Mouse (Mus musculus) MEL (cell line): ENCODE measurements around the gene Cep104. TPM values are rescaled to one million over a fixed set of nuclear protein-coding genes. Genes with fewer than 3 reads are reported as not detected.
A peak's percentile ranks its signal among the peaks of the same experiment; 100 is the strongest.

Source experiments
- DNase-seq: peaks from one replicate; pipeline ENCODE4 v3.0.0; 2011; ENCODE audit warnings: low read depth, low spot score
- H3K27ac ChIP-seq: 2 replicates; pipeline ENCODE4 v1.5.1; 2012; ENCODE audit warnings: low read depth, mild to moderate bottlenecking, control low read depth, low read length, moderate library complexity; ENCODE audit not compliant: control insufficient read depth
- H3K27me3 ChIP-seq, 2 experiments: fragments of 150-350 bp in 1 of 2; sonication (generic) in 1 of 2; 2 replicates each; pipeline ENCODE4 v1.6.1; 2012; ENCODE audit warnings: low read length in 2 of 2, mild to moderate bottlenecking in 2 of 2, improper control_type of control experiment in 1 of 2, moderate library complexity in 1 of 2; ENCODE audit not compliant: insufficient read depth in 2 of 2, control insufficient read depth in 1 of 2
- H3K36me3 ChIP-seq, 2 experiments: 2 replicates each; pipeline ENCODE4 v1.6.1; 2012 to 2014; ENCODE audit warnings: low read length in 2 of 2, improper control_type of control experiment in 1 of 2, inconsistent platforms in 1 of 2, mild to moderate bottlenecking in 1 of 2; ENCODE audit not compliant: insufficient read depth in 2 of 2, control insufficient read depth in 1 of 2
- H3K4me1 ChIP-seq, 2 experiments: fragments of 150-350 bp in 1 of 2; sonication (generic) in 1 of 2; 2 replicates each; pipeline ENCODE4 v1.6.1; 2012; ENCODE audit warnings: low read length in 2 of 2, improper control_type of control experiment in 1 of 2, mild to moderate bottlenecking in 1 of 2; ENCODE audit not compliant: insufficient read depth in 2 of 2, control insufficient read depth in 1 of 2
- H3K4me3 ChIP-seq, 2 experiments: fragments of 150-350 bp in 1 of 2; sonication (generic) in 1 of 2; 2 replicates each; pipeline ENCODE4 v1.5.1; 2012; ENCODE audit warnings: low read depth in 2 of 2, low read length in 2 of 2, mild to moderate bottlenecking in 2 of 2, moderate library complexity in 2 of 2, control low read depth in 1 of 2, improper control_type of control experiment in 1 of 2; ENCODE audit not compliant: control insufficient read depth in 1 of 2, insufficient read depth in 1 of 2
- H3K79me2 ChIP-seq: 2 replicates; pipeline ENCODE4 v1.6.1; 2012; ENCODE audit warnings: mild to moderate bottlenecking, low read length, moderate library complexity; ENCODE audit not compliant: control insufficient read depth, poor library complexity, insufficient read depth
- H3K9ac ChIP-seq: 2 replicates; pipeline ENCODE4 v1.6.1; 2012; ENCODE audit warnings: low read depth, mild to moderate bottlenecking, control low read depth, low read length, moderate library complexity; ENCODE audit not compliant: control insufficient read depth, poor library complexity, severe bottlenecking
- H3K9me3 ChIP-seq: fragments of 150-350 bp; sonication (generic); replicated peaks from 2 replicates; pipeline ENCODE4 v1.6.1; 2012; ENCODE audit warnings: mild to moderate bottlenecking, low read length, improper control_type of control experiment, moderate library complexity; ENCODE audit not compliant: insufficient read depth
- BHLHE40 ChIP-seq: IDR thresholded peaks from 2 replicates; pipeline ENCODE4 v1.6.1; 2012; ENCODE audit warnings: low read depth, mild to moderate bottlenecking, inconsistent platforms, low read length, improper control_type of control experiment, borderline replicate concordance
- CTCF ChIP-seq, 3 experiments: IDR thresholded peaks in 2 of 3; conservative IDR thresholded peaks in 1 of 3; 2 replicates each; pipeline ENCODE4 v1.5.1; 2011 to 2012; ENCODE audit warnings: low read length in 3 of 3, low read depth in 2 of 3, mild to moderate bottlenecking in 2 of 3, improper control_type of control experiment in 1 of 3, inconsistent platforms in 1 of 3, mixed read lengths in 1 of 3, moderate library complexity in 1 of 3; ENCODE audit not compliant: control insufficient read depth in 1 of 3, insufficient read depth in 1 of 3, poor library complexity in 1 of 3, severe bottlenecking in 1 of 3
- ELF1 ChIP-seq: IDR thresholded peaks from 2 replicates; pipeline ENCODE4 v1.6.1; 2014; ENCODE audit warnings: low read depth, mild to moderate bottlenecking, inconsistent platforms, low read length, improper control_type of control experiment, moderate library complexity
- GABPA ChIP-seq: IDR thresholded peaks from 2 replicates; pipeline ENCODE4 v1.6.1; 2012; ENCODE audit warnings: low read depth, mild to moderate bottlenecking, inconsistent platforms, low read length, improper control_type of control experiment, moderate library complexity
- GATA1 ChIP-seq: IDR thresholded peaks from 2 replicates; pipeline ENCODE4 v1.6.1; 2011; ENCODE audit warnings: low read depth, low read length, improper control_type of control experiment
- HCFC1 ChIP-seq: IDR thresholded peaks from 2 replicates; pipeline ENCODE4 v1.6.1; 2012; ENCODE audit warnings: low read depth, mild to moderate bottlenecking, inconsistent platforms, low read length, improper control_type of control experiment, moderate library complexity
- JUND ChIP-seq: IDR thresholded peaks from 2 replicates; pipeline ENCODE4 v1.6.1; 2011; ENCODE audit warnings: low read depth, mild to moderate bottlenecking, improper control_type of control experiment, low read length
- KAT2A ChIP-seq: conservative IDR thresholded peaks from 2 replicates; pipeline ENCODE4 v1.6.1; 2012; ENCODE audit warnings: low read depth, low read length, improper control_type of control experiment, inconsistent platforms
- MAZ ChIP-seq: IDR thresholded peaks from 2 replicates; pipeline ENCODE4 v1.6.1; 2012; ENCODE audit warnings: low read depth, mild to moderate bottlenecking, inconsistent platforms, low read length, improper control_type of control experiment
- MEF2A ChIP-seq: IDR thresholded peaks from 2 replicates; pipeline ENCODE4 v1.6.1; 2014; ENCODE audit warnings: low read depth, mild to moderate bottlenecking, inconsistent platforms, low read length, improper control_type of control experiment; ENCODE audit not compliant: poor library complexity, insufficient replicate concordance, severe bottlenecking; ENCODE audit errors: extremely low read depth
- MYC ChIP-seq: IDR thresholded peaks from 2 replicates; pipeline ENCODE4 v1.6.1; 2011; ENCODE audit warnings: low read depth, mild to moderate bottlenecking, low read length, improper control_type of control experiment, moderate library complexity
- POLR2A ChIP-seq, 2 experiments: IDR thresholded peaks; 2 replicates each; pipeline ENCODE4 v1.6.1; 2011 to 2012; ENCODE audit warnings: low read length in 2 of 2, mild to moderate bottlenecking in 2 of 2, control low read depth in 1 of 2, improper control_type of control experiment in 1 of 2, low read depth in 1 of 2, moderate library complexity in 1 of 2; ENCODE audit not compliant: control insufficient read depth in 1 of 2, insufficient read depth in 1 of 2, poor library complexity in 1 of 2
- POLR2AphosphoS2 ChIP-seq: IDR thresholded peaks from 2 replicates; pipeline ENCODE4 v1.6.1; 2011; ENCODE audit warnings: low read length, improper control_type of control experiment
- RAD21 ChIP-seq: IDR thresholded peaks from 2 replicates; pipeline ENCODE4 v1.6.1; 2011; ENCODE audit warnings: mild to moderate bottlenecking, low read depth, low read length, improper control_type of control experiment
- RCOR1 ChIP-seq: IDR thresholded peaks from 2 replicates; pipeline ENCODE4 v1.6.1; 2012; ENCODE audit warnings: low read depth, mild to moderate bottlenecking, inconsistent platforms, low read length, improper control_type of control experiment
- SIN3A ChIP-seq: IDR thresholded peaks from 2 replicates; pipeline ENCODE4 v1.6.1; 2012; ENCODE audit warnings: low read length, improper control_type of control experiment, inconsistent platforms
- TBP ChIP-seq: IDR thresholded peaks from 2 replicates; pipeline ENCODE4 v1.8.0; 2011; ENCODE audit warnings: low read depth, low read length, improper control_type of control experiment
- TCF12 ChIP-seq: IDR thresholded peaks from 2 replicates; pipeline ENCODE4 v1.6.1; 2014; ENCODE audit warnings: low read depth, mild to moderate bottlenecking, inconsistent platforms, low read length, improper control_type of control experiment, moderate library complexity
- UBTF ChIP-seq: IDR thresholded peaks from 2 replicates; pipeline ENCODE4 v1.6.1; 2012; ENCODE audit warnings: low read depth, mild to moderate bottlenecking, inconsistent platforms, low read length, improper control_type of control experiment, moderate library complexity, borderline replicate concordance; ENCODE audit not compliant: insufficient read depth
- USF2 ChIP-seq, 2 experiments: IDR thresholded peaks; 2 replicates each; pipeline ENCODE4 v1.6.1; 2011 to 2012; ENCODE audit warnings: improper control_type of control experiment in 2 of 2, low read length in 2 of 2, borderline replicate concordance in 1 of 2, inconsistent platforms in 1 of 2, low read depth in 1 of 2, mild to moderate bottlenecking in 1 of 2; ENCODE audit not compliant: insufficient read depth in 1 of 2
- ZMIZ1 ChIP-seq: IDR thresholded peaks from 2 replicates; pipeline ENCODE4 v1.6.1; 2012; ENCODE audit warnings: low read depth, mild to moderate bottlenecking, inconsistent platforms, low read length, improper control_type of control experiment, moderate library complexity
- ZNF384 ChIP-seq: IDR thresholded peaks from 2 replicates; pipeline ENCODE4 v1.6.1; 2012; ENCODE audit warnings: low read depth, mild to moderate bottlenecking, inconsistent platforms, low read length, improper control_type of control experiment
- polyA plus RNA-seq, 2 experiments: library from polyadenylated mRNA; stranded (reverse) in 1 of 2; unstranded in 1 of 2; fragments of >175 nt in 1 of 2; fragments of >200 nt in 1 of 2; gene quantifications; 2 replicates each; pipeline versions ENCODE4 v1.2.1 to v1.2.4; 2012; ENCODE audit warnings: low replicate concordance in 2 of 2, low read depth in 1 of 2; ENCODE audit not compliant: insufficient read length in 2 of 2, insufficient read depth in 1 of 2, missing spikeins in 1 of 2
- total RNA-seq: library from RNA; depleted of rRNA; stranded (reverse); fragments of 300-350 nt; gene quantifications from 2 replicates; pipeline ENCODE4 v1.2.3, GENCODE M21; 2012

The Cep104 gene
- total and polyA plus RNA-seq, 3 experiments: 8.5 to 19.9 TPM; not detected in 1

- Histone ChIP-seq H3K36me3 (no peaks in the 10 kb centered on the region), H3K79me2 (no peaks in the 10 kb centered on the region)
- DNase-seq: no peak
- TF ChIP-seq USF2 (IDR thresholded peaks at IDR 0.05; ENCODE audit: borderline replicate concordance in 1 of 2, insufficient read depth in 1 of 2, low read depth in 1 of 2, low read length in 2 of 2): no peak
- no peak for TF ChIP-seq MAZ
- no peak for TF ChIP-seq HCFC1
- TF ChIP-seq, all 39 proteins: peak for 0
- no peaks in the 10 kb centered on the region for H3K4me1 ChIP-seq
- H3K27ac ChIP-seq: no peak overlapping the region
- H3K9me3 ChIP-seq: no peaks in the 10 kb centered on the region
- no peak overlapping the region for H3K9ac ChIP-seq
- no peak overlapping the region for H3K4me3 ChIP-seq
- no peaks in the 10 kb centered on the region for H3K27me3 ChIP-seq
Measured at GRCm38 (mm10) chr4:153929921-153930320, 45.1 kb upstream of the Cep104 start.

- no peaks in the 10 kb centered on the region for H3K79me2 ChIP-seq
- no peaks in the 10 kb centered on the region for H3K27me3 ChIP-seq
- no peak overlapping the region for H3K9ac ChIP-seq
- TF ChIP-seq CTCF (IDR thresholded peaks at IDR 0.05 in 2 of 3, conservative IDR thresholded peaks at IDR 0.05 in 1 of 3; ENCODE audit: control insufficient read depth in 1 of 3, insufficient read depth in 1 of 3, low read depth in 2 of 3, low read length in 3 of 3, poor library complexity in 1 of 3, severe bottlenecking in 1 of 3) (0 out of 6 replicates have a peak, but pooled peaks of 1 of the 3 experiments have one; percentile 6), RAD21 (peak; percentile 1; the same call in 1 of the 2 replicates), USF2 (IDR thresholded peaks at IDR 0.05; ENCODE audit: borderline replicate concordance in 1 of 2, insufficient read depth in 1 of 2, low read depth in 1 of 2, low read length in 2 of 2) (no peak), MEF2A (no peak), MYC (no peak), BHLHE40 (no peak), GABPA (no peak), RCOR1 (no peak), JUND (no peak), POLR2AphosphoS2 (no peak), SIN3A (no peak)
- no peak overlapping the region for H3K4me3 ChIP-seq
- DNase-seq: no peak
- no peak overlapping the region for H3K27ac ChIP-seq
- H3K4me1 ChIP-seq: no peaks in the 10 kb centered on the region
- H3K36me3 ChIP-seq: no peaks in the 10 kb centered on the region
- no peaks in the 10 kb centered on the region for H3K9me3 ChIP-seq
Measured at GRCm38 (mm10) chr4:153943243-153943642, 31.8 kb upstream of the Cep104 start.

- no peaks in the 10 kb centered on the region for H3K4me1 ChIP-seq
- TF ChIP-seq ELF1 (no peak), BHLHE40 (no peak), JUND (no peak), KAT2A (no peak), GABPA (no peak), GATA1 (no peak), ZNF384 (no peak), UBTF (no peak), TCF12 (no peak), TBP (no peak), POLR2A (IDR thresholded peaks at IDR 0.05; ENCODE audit: control insufficient read depth in 1 of 2, insufficient read depth in 1 of 2, low read depth in 1 of 2, low read length in 2 of 2, poor library complexity in 1 of 2) (no peak), RCOR1 (no peak), HCFC1 (no peak), ZMIZ1 (no peak)
- no peaks in the 10 kb centered on the region for H3K36me3 ChIP-seq
- H3K9ac ChIP-seq: no peak overlapping the region
- H3K27me3 ChIP-seq: no peaks in the 10 kb centered on the region
- DNase-seq: no peak
- H3K4me3 ChIP-seq: no peak overlapping the region
- no peak overlapping the region for H3K27ac ChIP-seq
- H3K79me2 ChIP-seq: no peaks in the 10 kb centered on the region
- H3K9me3 ChIP-seq: no peaks in the 10 kb centered on the region
Measured at GRCm38 (mm10) chr4:153944261-153944660, 30.7 kb upstream of the Cep104 start.
